Mouse (Mus musculus) kidney, postnatal 0 days (tissue): ENCODE results near the gene Mfap3. TPM values are rescaled to one million over a fixed set of nuclear protein-coding genes. Genes with fewer than 3 reads are reported as not detected.

Source experiments
- ATAC-seq: fragments of 200-750 bp; cut with Nextera tagmentation; replicated peaks from 2 replicates; pipeline ENCODE4 v1.8.0; 2017; ENCODE audit warnings: low read depth, moderate number of reproducible peaks, moderate TSS enrichment, moderate library complexity; ENCODE audit not compliant: low FRiP score
- DNase-seq: peaks from one replicate; pipeline ENCODE4 v3.0.0-alpha.2; 2016; ENCODE audit warnings: low spot score
- H3K27ac ChIP-seq: fragments of 300-500 bp; sonication (generic); 2 replicates; pipeline ENCODE4 v1.5.1; 2014; ENCODE audit warnings: mild to moderate bottlenecking
- H3K27me3 ChIP-seq: fragments of 300-500 bp; sonication (generic); 2 replicates; pipeline ENCODE4 v1.6.1; 2014; ENCODE audit warnings: low read length, mixed read lengths; ENCODE audit not compliant: insufficient read depth
- H3K36me3 ChIP-seq: fragments of 300-500 bp; sonication (generic); 2 replicates; pipeline ENCODE4 v1.6.1; 2014; ENCODE audit warnings: low read length, mixed read lengths; ENCODE audit not compliant: insufficient read depth
- H3K4me1 ChIP-seq: fragments of 300-500 bp; sonication (generic); replicated peaks from 2 replicates; pipeline ENCODE4 v1.6.1; 2014; ENCODE audit warnings: antibody characterized with exemption, low read length, mixed read lengths; ENCODE audit not compliant: insufficient read depth
- H3K4me2 ChIP-seq: fragments of 300-500 bp; sonication (generic); 2 replicates; pipeline ENCODE4 v1.6.1; 2014; ENCODE audit warnings: mild to moderate bottlenecking, low read length, moderate library complexity, mixed read lengths
- H3K4me3 ChIP-seq: fragments of 300-500 bp; sonication (generic); replicated peaks from 2 replicates; pipeline ENCODE4 v1.5.1; 2014; ENCODE audit warnings: low read depth, low read length
- H3K9ac ChIP-seq: fragments of 300-500 bp; sonication (generic); 2 replicates; pipeline ENCODE4 v1.6.1; 2014; ENCODE audit warnings: low read depth, low read length
- H3K9me3 ChIP-seq: fragments of 300-500 bp; sonication (generic); replicated peaks from 2 replicates; pipeline ENCODE4 v1.6.1; 2016; ENCODE audit warnings: low read length, inconsistent platforms, mixed read lengths
- CTCF ChIP-seq: IDR thresholded peaks from 2 replicates; pipeline ENCODE4 v1.5.1; 2016; ENCODE audit warnings: antibody characterized with exemption, low read depth, mild to moderate bottlenecking, moderate library complexity
- WGBS: fragments of 180-500 bp; shearing (Covaris S2); extraction: QIAGEN DNeasy Blood & Tissue Kit; methylation state at CpG from one replicate; pipeline ENCODE4 v1.1.7; 2014; 5-methylcytosine and 5-hydroxymethylcytosine counted together
- polyA plus RNA-seq: library from polyadenylated mRNA; unstranded; fragments of >200 nt; fragmentation: Nextera tagmentation; extraction: Ambion mirVana; gene quantifications from 2 replicates; pipeline ENCODE4 v1.2.1, GENCODE M21; 2015

Mfap3 gene
- polyA plus RNA-seq, 1 experiment from 2014 or later = 47.3 TPM

DNA sequence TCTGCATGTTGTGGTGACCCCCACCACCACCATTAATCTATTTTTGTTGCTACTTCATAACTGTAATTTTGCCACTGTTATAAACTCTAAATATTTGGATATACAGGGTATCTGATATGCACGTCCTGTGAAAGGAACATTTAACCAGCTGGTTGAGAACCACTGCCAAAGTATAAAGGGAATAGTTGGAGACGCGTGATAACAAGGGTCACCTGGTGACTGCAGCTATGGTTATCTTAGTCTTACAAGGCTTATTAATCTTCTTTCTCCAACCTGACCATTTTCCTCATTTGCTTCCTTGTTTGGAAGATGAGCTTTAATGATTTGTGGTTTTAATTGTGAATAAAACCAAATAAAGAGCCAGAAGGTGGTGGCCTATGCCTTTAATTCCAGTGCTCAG is 5.0 kb downstream of the Mfap3 start:
- H3K27me3 ChIP-seq = no peaks in the 10 kb centered on the region
- TF ChIP-seq CTCF = no peak
- ATAC-seq = no peak
- WGBS = 91% methylated on average over 3 of the region's 3 CpGs
- no peak overlapping the region for H3K4me3 ChIP-seq
- H3K4me2 ChIP-seq = no peak overlapping the region
- H3K4me1 ChIP-seq = no peaks in the 10 kb centered on the region
- H3K36me3 ChIP-seq = peaks cover 6% of the 10 kb centered on the region; the same call in 1 of the 2 replicates
- H3K9ac ChIP-seq = no peak overlapping the region
- H3K9me3 ChIP-seq = no peaks in the 10 kb centered on the region
- no peak overlapping the region; the same call in 1 of the 2 replicates for H3K27ac ChIP-seq
- no peak for DNase-seq

DNA sequence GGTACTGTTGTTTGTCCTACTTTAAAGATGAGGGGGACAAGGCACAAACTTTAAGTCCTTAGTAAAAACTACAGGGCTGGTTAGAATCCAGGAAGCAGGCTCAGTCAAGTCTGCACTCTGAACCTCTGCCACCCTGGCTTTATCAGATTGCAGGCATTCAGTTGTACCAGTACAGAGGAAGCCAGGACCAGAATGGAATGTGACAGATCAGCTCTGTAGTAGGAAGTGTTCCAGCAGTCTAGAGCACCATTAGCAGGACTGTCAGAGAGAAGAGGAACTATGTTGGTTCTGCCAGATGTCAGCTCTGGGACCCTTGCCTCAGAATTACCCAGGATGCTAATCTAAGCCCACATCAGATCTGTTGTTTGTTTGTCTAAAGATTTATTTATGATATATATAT is 6.1 kb downstream of the Mfap3 start:
- ATAC-seq = no peak
- H3K4me3 ChIP-seq = no peak overlapping the region
- peaks cover 9% of the 10 kb centered on the region; the same call in 1 of the 2 replicates for H3K36me3 ChIP-seq
- no peak overlapping the region for H3K9ac ChIP-seq
- peak; percentile 31 for DNase-seq
- H3K9me3 ChIP-seq = no peaks in the 10 kb centered on the region
- H3K27ac ChIP-seq = no peak overlapping the region
- H3K4me1 ChIP-seq = no peaks in the 10 kb centered on the region
- no peaks in the 10 kb centered on the region for H3K27me3 ChIP-seq
- H3K4me2 ChIP-seq = no peak overlapping the region
- TF ChIP-seq CTCF = no peak

DNA sequence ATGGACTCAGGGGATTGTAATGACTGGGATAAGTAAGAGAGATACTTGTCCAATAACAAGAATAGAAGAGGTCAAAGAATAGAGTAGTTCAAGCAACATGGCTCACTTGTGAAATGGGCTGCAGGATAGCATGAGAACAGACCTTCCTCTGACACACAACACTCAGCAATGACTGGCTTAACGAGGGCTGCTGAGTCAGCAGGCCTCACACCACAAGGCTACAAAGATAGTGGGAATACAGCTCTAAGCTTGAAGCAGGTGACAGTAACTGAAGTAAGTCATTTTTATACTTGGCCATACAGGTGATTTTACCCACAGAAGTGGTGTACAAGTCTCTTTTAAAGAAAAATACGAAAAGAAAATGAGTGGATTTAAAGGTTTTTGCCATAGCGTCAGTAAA is 7.4 kb downstream of the Mfap3 start:
- WGBS = 80% methylated on average over 3 of the region's 3 CpGs
- no peak overlapping the region for H3K27ac ChIP-seq

DNA sequence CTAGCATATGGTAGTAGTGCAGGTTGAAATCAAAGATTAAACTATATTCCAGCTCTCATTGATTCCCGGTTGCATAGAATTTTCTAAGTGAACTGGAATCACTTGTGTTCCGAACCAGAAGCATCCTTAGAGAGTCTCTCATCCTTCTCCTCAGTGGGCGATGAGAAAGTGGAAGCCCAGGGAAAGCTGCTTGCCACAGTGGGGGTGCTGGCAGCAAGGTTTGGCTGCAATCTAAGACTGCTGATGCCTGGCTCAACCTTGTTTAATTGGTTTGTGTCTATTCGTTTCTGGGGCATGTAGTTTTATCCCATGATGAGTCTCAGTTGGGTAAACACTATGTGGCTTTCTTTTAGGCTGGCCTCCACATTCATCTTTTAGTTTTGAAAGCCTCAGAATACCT is 9.0 kb downstream of the Mfap3 start:
- Histone ChIP-seq H3K9me3 (no peaks in the 10 kb centered on the region), H3K27ac (no peak overlapping the region), H3K36me3 (peaks cover 24% of the 10 kb centered on the region; the same call in 1 of the 2 replicates), H3K4me3 (no peak overlapping the region), H3K9ac (no peak overlapping the region), H3K27me3 (no peaks in the 10 kb centered on the region), H3K4me1 (no peaks in the 10 kb centered on the region), H3K4me2 (no peak overlapping the region)
- DNase-seq (no peak), ATAC-seq (no peak)
- 84% methylated on average over 4 of the region's 4 CpGs for WGBS
- TF ChIP-seq CTCF = no peak

More for the DNA sequence above, 7.4 kb downstream of the Mfap3 start:
- no peak overlapping the region for H3K4me2 ChIP-seq
- H3K4me1 ChIP-seq = no peaks in the 10 kb centered on the region
- no peaks in the 10 kb centered on the region for H3K27me3 ChIP-seq
- no peaks in the 10 kb centered on the region for H3K9me3 ChIP-seq
- no peak for TF ChIP-seq CTCF
- ATAC-seq (no peak), DNase-seq (no peak)
- H3K36me3 ChIP-seq = peaks cover 22% of the 10 kb centered on the region; the same call in 1 of the 2 replicates
- H3K4me3 ChIP-seq = no peak overlapping the region
- no peak overlapping the region for H3K9ac ChIP-seq

DNA sequence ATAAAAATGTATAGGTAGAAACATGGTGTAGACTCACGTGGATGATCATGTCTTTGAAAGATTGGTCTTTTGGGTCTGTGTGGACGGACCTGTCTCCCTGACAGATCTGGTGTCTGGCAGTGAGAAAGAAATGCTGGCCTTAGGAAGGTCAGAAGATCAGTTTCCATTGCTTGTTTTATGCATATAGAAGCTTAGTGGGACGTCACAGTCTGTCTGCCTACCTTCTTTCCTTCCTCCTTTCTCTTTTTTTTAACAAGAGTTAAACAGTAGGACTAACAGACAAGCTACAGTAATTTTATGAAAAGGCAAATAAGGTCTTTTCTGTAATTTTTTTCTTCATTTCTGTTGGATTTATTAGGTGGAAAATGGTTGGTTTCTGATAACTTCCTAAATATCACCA is 10.6 kb downstream of the Mfap3 start:
- ATAC-seq = no peak
- H3K4me3 ChIP-seq = no peak overlapping the region
- H3K27me3 ChIP-seq = no peaks in the 10 kb centered on the region
- H3K27ac ChIP-seq = no peak overlapping the region
- H3K9ac ChIP-seq = no peak overlapping the region
- H3K9me3 ChIP-seq = no peaks in the 10 kb centered on the region
- WGBS = 80% methylated on average over 3 of the region's 3 CpGs
- H3K4me1 ChIP-seq = no peaks in the 10 kb centered on the region
- no peak for DNase-seq
- H3K36me3 ChIP-seq = peaks cover 27% of the 10 kb centered on the region; the same call in 1 of the 2 replicates
- no peak overlapping the region for H3K4me2 ChIP-seq
- TF ChIP-seq CTCF = no peak

DNA sequence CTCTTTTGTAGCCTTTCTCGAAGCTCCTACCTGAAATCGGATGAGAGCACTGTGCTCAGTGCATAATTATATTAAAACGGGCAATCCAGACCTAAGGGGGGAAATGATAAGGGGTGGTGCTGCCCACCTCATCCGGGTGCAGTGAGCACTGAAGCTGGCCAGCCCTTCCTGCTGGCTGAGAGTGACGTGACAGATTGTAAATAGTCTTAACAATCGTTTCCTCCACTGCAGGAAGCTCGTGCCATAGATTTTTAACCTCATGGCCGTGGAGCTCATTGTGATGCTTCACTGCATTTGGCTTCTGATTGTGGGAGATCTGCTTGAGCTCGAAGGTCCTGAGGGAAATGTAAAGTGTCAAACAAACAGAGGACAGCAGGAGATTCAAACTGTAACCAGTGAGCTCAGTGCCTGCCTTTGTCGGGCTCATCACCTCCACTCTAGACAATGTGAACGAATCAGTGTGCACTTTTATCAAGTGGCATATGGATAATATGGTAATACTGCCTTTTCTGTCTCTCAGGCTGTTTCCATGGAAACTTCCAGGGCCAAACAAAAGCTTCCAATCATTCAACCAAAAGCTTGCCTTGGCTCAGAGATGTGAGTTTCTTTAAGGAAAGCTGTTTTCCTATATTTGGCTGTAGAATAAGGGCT is 13.0 kb downstream of the Mfap3 start:
- Histone ChIP-seq H3K27ac (peak overlapping the region; percentile 25; the same call in 1 of the 2 replicates), H3K4me3 (no peak overlapping the region), H3K36me3 (peaks cover 29% of the 10 kb centered on the region; the same call in 1 of the 2 replicates), H3K9me3 (no peaks in the 10 kb centered on the region), H3K27me3 (no peaks in the 10 kb centered on the region), H3K9ac (0 out of 2 replicates have a peak overlapping the region, but pooled peaks have one; percentile 23), H3K4me1 (no peaks in the 10 kb centered on the region), H3K4me2 (no peak overlapping the region)
- TF ChIP-seq CTCF = no peak
- WGBS = 31% methylated on average over 11 of the region's 11 CpGs
- no peak for ATAC-seq
- peak; percentile 54 for DNase-seq

DNA sequence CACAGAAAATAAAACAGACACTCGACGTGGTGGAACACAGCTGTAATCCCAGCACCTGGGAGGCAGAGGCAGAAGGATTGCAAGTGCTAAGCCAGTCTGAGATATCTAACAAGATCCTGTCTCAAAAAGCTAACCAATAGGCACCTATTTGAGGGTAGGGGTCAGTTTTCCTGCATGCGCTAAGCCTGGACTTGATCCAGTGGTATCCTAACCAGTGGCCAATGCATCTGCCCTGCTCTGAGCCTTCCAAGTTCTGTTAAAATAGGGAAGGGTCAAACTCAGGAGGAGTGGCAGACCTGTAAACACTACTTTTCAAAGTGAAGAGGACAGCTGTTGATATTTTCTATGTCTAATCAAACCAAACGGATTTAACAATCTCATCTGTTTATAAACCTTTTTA is 13.8 kb downstream of the Mfap3 start:
- Histone ChIP-seq H3K36me3 (peaks cover 29% of the 10 kb centered on the region; the same call in 1 of the 2 replicates), H3K27me3 (no peaks in the 10 kb centered on the region), H3K4me2 (no peak overlapping the region), H3K4me1 (no peaks in the 10 kb centered on the region), H3K27ac (no peak overlapping the region), H3K9me3 (no peaks in the 10 kb centered on the region), H3K4me3 (no peak overlapping the region), H3K9ac (no peak overlapping the region)
- DNase-seq (no peak), ATAC-seq (no peak)
- WGBS = 91% methylated on average over 4 of the region's 4 CpGs
- TF ChIP-seq CTCF = no peak
